Mouse (Mus musculus): Measurements from ENCODE around the gene Adgrf3. TPM values are rescaled to one million over a fixed set of nuclear protein-coding genes. Genes with fewer than 3 reads are reported as not detected.

The Adgrf3 gene
- polyA plus RNA-seq, 1 experiment: not detected

GRCm38 (mm10) chr5:30187687-30188485, 17.6 kb downstream of the Adgrf3 start:
- TF ChIP-seq USF1 (IDR thresholded peaks at IDR 0.05; ENCODE audit: low read depth) (no peak), FOSL1 (IDR thresholded peaks at IDR 0.05; ENCODE audit: insufficient read depth, low read length, poor library complexity, severe bottlenecking) (no peak), MYOG (IDR thresholded peaks at IDR 0.05; ENCODE audit: control insufficient read depth, extremely low read depth, insufficient read length) (no peak), MYOD1 (IDR thresholded peaks at IDR 0.05; ENCODE audit: control insufficient read depth, insufficient read length, low read depth) (no peak), CTCF (IDR thresholded peaks at IDR 0.05; ENCODE audit: control insufficient read depth, insufficient read depth, insufficient read length) (no peak), CEBPB (IDR thresholded peaks at IDR 0.05; ENCODE audit: low read depth) (no peak), MAX (IDR thresholded peaks at IDR 0.05) (no peak)

DNA sequence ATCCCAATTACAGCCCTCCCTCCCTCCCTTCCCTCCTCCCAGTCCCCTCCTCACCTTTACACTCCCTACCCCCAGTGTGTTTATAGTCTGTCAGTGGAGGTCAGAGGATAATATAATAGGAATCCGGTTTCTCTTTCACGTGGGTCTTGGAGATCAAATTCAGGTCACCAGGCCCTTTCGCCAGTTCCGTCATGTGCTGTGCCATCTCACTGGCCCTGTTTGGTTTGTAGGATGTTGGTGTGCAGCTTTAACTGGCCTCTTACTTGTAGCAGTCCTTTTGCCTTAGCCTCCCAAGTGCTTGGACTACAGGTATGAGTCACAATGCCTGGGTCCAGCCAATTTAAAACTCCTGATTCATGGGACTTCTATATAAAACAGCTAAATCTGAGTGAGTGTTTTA, 29.7 kb downstream of the Adgrf3 start:
- Histone ChIP-seq H3K27me3 (ENCODE audit: control insufficient read depth, insufficient read depth, insufficient read length) (no peaks in the 10 kb centered on the region), H3K4me3 (ENCODE audit: insufficient read depth, poor library complexity, severe bottlenecking) (no peak overlapping the region), H3K36me3 (ENCODE audit: control insufficient read depth, insufficient read depth) (peaks cover 48% of the 10 kb centered on the region), H3K79me3 (ENCODE audit: low read depth) (no peaks in the 10 kb centered on the region), H3ac (ENCODE audit: control insufficient read depth, insufficient read length, low read depth) (no peak overlapping the region), H3K79me2 (ENCODE audit: control insufficient read depth, insufficient read depth) (no peaks in the 10 kb centered on the region)
- no peak for TF ChIP-seq MAX (IDR thresholded peaks at IDR 0.05)
- TF ChIP-seq CTCF (IDR thresholded peaks at IDR 0.05; ENCODE audit: control insufficient read depth, insufficient read depth, insufficient read length): no peak
- no peak for TF ChIP-seq MYOD1 (IDR thresholded peaks at IDR 0.05; ENCODE audit: control insufficient read depth, insufficient read length, low read depth)
- TF ChIP-seq MYOG (IDR thresholded peaks at IDR 0.05; ENCODE audit: control insufficient read depth, extremely low read depth, insufficient read length): no peak
- no peak for TF ChIP-seq CEBPB (IDR thresholded peaks at IDR 0.05; ENCODE audit: low read depth)
- TF ChIP-seq USF1 (IDR thresholded peaks at IDR 0.05; ENCODE audit: low read depth): no peak
- no peak for TF ChIP-seq FOSL1 (IDR thresholded peaks at IDR 0.05; ENCODE audit: insufficient read depth, low read length, poor library complexity, severe bottlenecking)

More at GRCm38 (mm10) chr5:30187687-30188485, 17.6 kb downstream of the Adgrf3 start:
- Histone ChIP-seq H3K27me3 (ENCODE audit: control insufficient read depth, insufficient read depth, insufficient read length) (no peaks in the 10 kb centered on the region), H3K79me2 (ENCODE audit: control insufficient read depth, insufficient read depth) (no peaks in the 10 kb centered on the region), H3K79me3 (ENCODE audit: low read depth) (no peaks in the 10 kb centered on the region), H3K4me3 (ENCODE audit: insufficient read depth, poor library complexity, severe bottlenecking) (no peak overlapping the region), H3ac (ENCODE audit: control insufficient read depth, insufficient read length, low read depth) (no peak overlapping the region), H3K36me3 (ENCODE audit: control insufficient read depth, insufficient read depth) (peaks cover 26% of the 10 kb centered on the region)

GRCm38 (mm10) chr5:30172931-30173692, 32.4 kb downstream of the Adgrf3 start:
- TF ChIP-seq MYOD1 (IDR thresholded peaks at IDR 0.05; ENCODE audit: control insufficient read depth, insufficient read length, low read depth): no peak
- no peak for TF ChIP-seq MAX (IDR thresholded peaks at IDR 0.05)
- no peak for TF ChIP-seq CTCF (IDR thresholded peaks at IDR 0.05; ENCODE audit: control insufficient read depth, insufficient read depth, insufficient read length)
- no peak for TF ChIP-seq USF1 (IDR thresholded peaks at IDR 0.05; ENCODE audit: low read depth)
- TF ChIP-seq FOSL1 (IDR thresholded peaks at IDR 0.05; ENCODE audit: insufficient read depth, low read length, poor library complexity, severe bottlenecking): no peak

DNA sequence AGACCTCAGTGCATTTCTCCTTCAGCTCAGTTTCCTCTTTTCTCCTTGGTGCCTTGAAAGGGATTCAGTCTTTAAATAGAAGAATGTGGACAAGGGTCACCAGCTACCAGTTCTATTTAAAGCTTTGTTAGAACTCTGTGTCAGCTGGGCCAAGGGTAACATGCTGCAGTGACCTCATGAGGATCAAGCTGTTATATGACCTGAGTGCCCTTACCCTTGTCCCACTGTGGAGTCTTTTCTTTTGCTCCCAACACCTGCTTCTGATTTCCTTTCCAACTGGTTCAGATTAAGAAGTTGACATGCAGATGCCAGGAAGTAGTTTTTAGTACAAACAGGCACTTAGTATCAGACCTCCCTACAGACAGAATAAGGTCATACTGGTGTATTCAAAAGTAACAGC, 33.4 kb downstream of the Adgrf3 start:
- H3K36me3 ChIP-seq (ENCODE audit: control insufficient read depth, insufficient read depth): peaks cover 34% of the 10 kb centered on the region

More at GRCm38 (mm10) chr5:30172931-30173692, 32.4 kb downstream of the Adgrf3 start:
- no peaks in the 10 kb centered on the region for H3K79me3 ChIP-seq (ENCODE audit: low read depth)
- peaks cover 39% of the 10 kb centered on the region for H3K36me3 ChIP-seq (ENCODE audit: control insufficient read depth, insufficient read depth)
- no peaks in the 10 kb centered on the region for H3K27me3 ChIP-seq (ENCODE audit: control insufficient read depth, insufficient read depth, insufficient read length)
- no peak overlapping the region for H3ac ChIP-seq (ENCODE audit: control insufficient read depth, insufficient read length, low read depth)
- no peaks in the 10 kb centered on the region for H3K79me2 ChIP-seq (ENCODE audit: control insufficient read depth, insufficient read depth)
- H3K4me3 ChIP-seq (ENCODE audit: insufficient read depth, poor library complexity, severe bottlenecking): no peak overlapping the region

GRCm38 (mm10) chr5:30170303-30170940, 35.1 kb downstream of the Adgrf3 start:
- no peak overlapping the region for H3ac ChIP-seq (ENCODE audit: control insufficient read depth, insufficient read length, low read depth)
- no peaks in the 10 kb centered on the region for H3K79me3 ChIP-seq (ENCODE audit: low read depth)
- H3K79me2 ChIP-seq (ENCODE audit: control insufficient read depth, insufficient read depth): no peaks in the 10 kb centered on the region
- H3K36me3 ChIP-seq (ENCODE audit: control insufficient read depth, insufficient read depth): peaks cover 26% of the 10 kb centered on the region
- H3K27me3 ChIP-seq (ENCODE audit: control insufficient read depth, insufficient read depth, insufficient read length): no peaks in the 10 kb centered on the region
- TF ChIP-seq MAX (IDR thresholded peaks at IDR 0.05) (no peak), CEBPB (IDR thresholded peaks at IDR 0.05; ENCODE audit: low read depth) (no peak), MYOD1 (IDR thresholded peaks at IDR 0.05; ENCODE audit: control insufficient read depth, insufficient read length, low read depth) (no peak), FOSL1 (IDR thresholded peaks at IDR 0.05; ENCODE audit: insufficient read depth, low read length, poor library complexity, severe bottlenecking) (no peak), MYOG (IDR thresholded peaks at IDR 0.05; ENCODE audit: control insufficient read depth, extremely low read depth, insufficient read length) (no peak), USF1 (IDR thresholded peaks at IDR 0.05; ENCODE audit: low read depth) (no peak), CTCF (IDR thresholded peaks at IDR 0.05; ENCODE audit: control insufficient read depth, insufficient read depth, insufficient read length) (no peak)
- H3K4me3 ChIP-seq (ENCODE audit: insufficient read depth, poor library complexity, severe bottlenecking): no peak overlapping the region

More for the DNA sequence above, 33.4 kb downstream of the Adgrf3 start:
- no peaks in the 10 kb centered on the region for H3K79me3 ChIP-seq (ENCODE audit: low read depth)
- no peaks in the 10 kb centered on the region for H3K27me3 ChIP-seq (ENCODE audit: control insufficient read depth, insufficient read depth, insufficient read length)
- TF ChIP-seq USF1 (IDR thresholded peaks at IDR 0.05; ENCODE audit: low read depth) (no peak), FOSL1 (IDR thresholded peaks at IDR 0.05; ENCODE audit: insufficient read depth, low read length, poor library complexity, severe bottlenecking) (no peak), MAX (IDR thresholded peaks at IDR 0.05) (no peak), MYOD1 (IDR thresholded peaks at IDR 0.05; ENCODE audit: control insufficient read depth, insufficient read length, low read depth) (no peak), CTCF (IDR thresholded peaks at IDR 0.05; ENCODE audit: control insufficient read depth, insufficient read depth, insufficient read length) (no peak), MYOG (IDR thresholded peaks at IDR 0.05; ENCODE audit: control insufficient read depth, extremely low read depth, insufficient read length) (no peak), CEBPB (IDR thresholded peaks at IDR 0.05; ENCODE audit: low read depth) (no peak)
- no peak overlapping the region for H3K4me3 ChIP-seq (ENCODE audit: insufficient read depth, poor library complexity, severe bottlenecking)
- no peak overlapping the region for H3ac ChIP-seq (ENCODE audit: control insufficient read depth, insufficient read length, low read depth)
- no peaks in the 10 kb centered on the region for H3K79me2 ChIP-seq (ENCODE audit: control insufficient read depth, insufficient read depth)

All from C2C12 (cell line).